Mouse (Mus musculus) layer of hippocampus, adult 2 months (tissue): ENCODE results near the gene Grip2. TPM values are rescaled to one million over a fixed set of nuclear protein-coding genes. Genes with fewer than 3 reads are reported as not detected.
A peak's percentile ranks its signal among the peaks of the same experiment; 100 is the strongest.

Experiments used
- DNase-seq, 2 experiments: peaks; one replicate each; pipeline ENCODE4 v3.0.0; 2022; ENCODE audit warnings: low spot score in 2 of 2
- H3K27ac ChIP-seq: fragments of 200-600 bp; 2 replicates; pipeline ENCODE4 v1.8.1; 2022
- H3K4me3 ChIP-seq: fragments of 200-600 bp; 2 replicates; pipeline ENCODE4 v1.8.1; 2022; ENCODE audit warnings: mild to moderate bottlenecking
- CTCF ChIP-seq: fragments of 200-600 bp; conservative IDR thresholded peaks from 2 replicates; pipeline ENCODE4 v1.8.1; 2022; ENCODE audit warnings: antibody characterized with exemption, mild to moderate bottlenecking, moderate library complexity
- total RNA-seq, 2 experiments: library from RNA; stranded (reverse); gene quantifications; 2 replicates each; pipeline ENCODE4 v1.2.3; 2021

Grip2 gene
- total RNA-seq, 2 experiments from 2014 or later, result 7.1 to 9.9 TPM

GRCm38 (mm10) chr6:91718603-91719002 lies 108.4 kb downstream of the Grip2 start:
- no peak overlapping the region for H3K4me3 ChIP-seq
- H3K27ac ChIP-seq, result peak overlapping the region; percentile 76
- TF ChIP-seq CTCF, result 0 out of 2 replicates have a peak, but pooled peaks have one; percentile 13
- DNase-seq, result no peak

DNA sequence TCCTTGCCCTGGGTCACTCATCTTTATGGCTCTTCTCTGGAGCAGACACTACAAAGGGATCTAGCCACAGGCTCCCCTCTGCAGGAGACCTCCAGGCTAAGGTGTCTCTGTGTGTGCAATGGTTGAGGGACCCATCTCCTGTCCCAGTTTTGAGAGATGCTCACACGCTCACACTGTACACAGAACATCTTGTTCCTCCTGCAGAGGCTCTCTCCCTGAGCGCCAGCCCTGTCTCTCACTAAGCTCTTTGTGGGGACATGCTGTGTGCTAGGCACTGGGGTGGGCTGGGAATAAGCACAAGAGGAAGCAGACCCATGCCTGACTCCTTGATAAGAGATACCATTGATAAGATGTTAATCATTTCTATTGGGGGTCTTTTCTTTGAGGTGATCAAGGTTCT lies 109.0 kb downstream of the Grip2 start:
- TF ChIP-seq CTCF, result no peak
- DNase-seq, result no peak
- H3K4me3 ChIP-seq, result no peak overlapping the region

GRCm38 (mm10) chr6:91715988-91716810 lies 110.9 kb downstream of the Grip2 start:
- no peak for TF ChIP-seq CTCF
- no peak for DNase-seq
- Histone ChIP-seq H3K27ac (peak overlapping the region; percentile 76), H3K4me3 (no peak overlapping the region)

More for the DNA sequence above, 109.0 kb downstream of the Grip2 start:
- H3K27ac ChIP-seq, result peak overlapping the region; percentile 76

- no peak overlapping the region for H3K4me3 ChIP-seq
- no peak for DNase-seq
- TF ChIP-seq CTCF, result no peak
- peak overlapping the region; percentile 88; the same call in 1 of the 2 replicates for H3K27ac ChIP-seq
Measured at GRCm38 (mm10) chr6:91715023-91715422, 112.0 kb downstream of the Grip2 start.

DNA sequence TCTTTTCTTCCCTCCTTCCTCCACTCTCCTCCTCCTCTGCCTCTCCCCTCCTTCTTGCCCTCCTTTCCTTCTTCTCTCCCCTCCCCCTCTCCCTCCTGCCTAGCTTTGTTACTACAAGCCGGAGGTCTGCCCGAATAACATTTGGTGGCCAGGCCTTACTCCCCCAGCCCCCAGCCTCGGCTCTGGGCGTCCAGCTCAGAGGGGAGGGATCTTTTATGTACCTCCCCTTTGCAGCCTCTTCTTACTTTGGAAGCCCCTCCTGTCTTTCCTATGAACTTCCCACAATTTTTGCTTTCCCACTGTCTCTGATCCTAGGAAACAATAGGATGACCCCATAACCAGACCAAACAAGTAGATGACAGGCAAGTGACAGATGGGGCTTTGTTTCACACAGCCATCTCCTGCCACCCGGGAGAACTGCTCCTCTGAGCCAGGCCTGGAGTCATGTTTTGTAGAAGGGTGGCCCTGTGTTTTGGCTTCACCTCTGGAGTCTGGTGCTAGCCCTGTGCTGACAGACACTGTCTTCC lies 113.6 kb downstream of the Grip2 start:
- Histone ChIP-seq H3K27ac (peak overlapping the region; percentile 88), H3K4me3 (no peak overlapping the region)
- no peak for DNase-seq
- TF ChIP-seq CTCF, result no peak

GRCm38 (mm10) chr6:91712855-91713331 lies 114.2 kb downstream of the Grip2 start:
- TF ChIP-seq CTCF, result no peak; the same call in none of the 2 replicates
- H3K4me3 ChIP-seq, result no peak overlapping the region
- peak overlapping the region; percentile 88 for H3K27ac ChIP-seq
- DNase-seq, result peak in 1 of 2 experiments; percentile 28

DNA sequence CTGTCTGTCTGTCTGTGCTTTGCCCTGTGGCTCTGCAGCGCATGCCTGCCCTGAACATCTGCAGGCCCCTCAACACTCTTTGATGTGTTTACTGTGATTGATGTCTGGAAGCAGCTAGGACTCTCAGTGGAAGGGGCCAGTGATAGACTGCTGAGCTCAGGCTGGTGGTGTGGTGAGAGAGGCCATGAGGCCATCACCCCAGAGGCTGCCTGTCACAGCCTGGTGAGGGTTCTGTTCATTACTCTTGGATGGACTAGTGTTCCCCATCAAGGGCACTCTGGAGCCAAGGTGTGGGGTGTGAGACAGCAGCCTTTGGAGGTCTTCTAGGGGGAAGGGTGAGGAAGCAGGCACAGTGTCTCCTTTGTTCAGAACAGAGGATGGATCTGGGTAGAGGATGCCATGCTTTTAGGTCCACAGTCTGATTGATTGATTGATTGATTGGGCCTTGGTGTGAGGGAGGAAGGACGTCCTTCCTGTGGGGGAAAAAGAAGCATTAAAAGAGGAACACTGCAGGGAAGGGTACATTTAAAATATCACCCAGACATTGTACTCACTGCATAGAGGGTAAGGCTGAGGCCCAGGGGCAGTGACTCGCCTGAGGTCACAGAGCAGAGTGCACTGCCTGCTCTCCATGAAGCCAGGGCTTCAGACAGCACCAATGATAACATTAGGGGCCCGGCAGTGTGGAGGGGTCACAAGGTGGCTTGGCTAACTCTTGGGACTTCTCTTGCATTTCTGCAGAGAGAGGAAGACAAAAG lies 114.8 kb downstream of the Grip2 start:
- no peak for TF ChIP-seq CTCF
- H3K27ac ChIP-seq, result peak overlapping the region; percentile 88
- no peak overlapping the region for H3K4me3 ChIP-seq
- no peak for DNase-seq

Other genes starting within 250 kb of the Grip2 start
- gene Slc6a6, start 143.2 kb downstream of the Grip2 start, total RNA-seq, result 100 to 1,000 TPM; 136 to 138 TPM
- gene Ccdc174, start 50.8 kb upstream of the Grip2 start, total RNA-seq, result 10 to 100 TPM; 23.7 to 24.0 TPM
- 1 to 10 TPM; 1.9 to 2.3 TPM for gene 4930590J08Rik, start 75.6 kb upstream of the Grip2 start, total RNA-seq
- 1 to 10 TPM; 4.3 to 5.7 TPM for gene Fgd5, start 151.6 kb upstream of the Grip2 start, total RNA-seq